Mouse (Mus musculus) ES-E14 (cell line): Measurements from ENCODE around the gene A2ml1.

Source experiments
- CHD2 ChIP-seq: IDR thresholded peaks from 2 replicates; pipeline ENCODE4 v1.6.1; 2014; ENCODE audit warnings: mild to moderate bottlenecking, low read depth, low read length, inconsistent platforms
- HCFC1 ChIP-seq: IDR thresholded peaks from 2 replicates; pipeline ENCODE4 v1.6.1; 2012; ENCODE audit warnings: low read length, inconsistent platforms, borderline replicate concordance; ENCODE audit not compliant: insufficient read depth
- MAFK ChIP-seq: IDR thresholded peaks from 2 replicates; pipeline ENCODE4 v1.6.1; 2014; ENCODE audit warnings: mild to moderate bottlenecking, low read depth, low read length, inconsistent platforms; ENCODE audit not compliant: insufficient read depth

GRCm38 (mm10) chr6:128597121-128597522 is 15.7 kb upstream of the A2ml1 start:
- no peak for TF ChIP-seq HCFC1
- TF ChIP-seq MAFK: no peak
- no peak for TF ChIP-seq CHD2
